Mouse (Mus musculus) gastrocnemius, adult 18-20 months (tissue): ENCODE results near the gene Rdh5. TPM values are rescaled to one million over a fixed set of nuclear protein-coding genes. Genes with fewer than 3 reads are reported as not detected.

Experiments used
- DNase-seq: peaks from one replicate; pipeline ENCODE4 v3.0.0; 2021; ENCODE audit warnings: low spot score
- total RNA-seq, 2 experiments: library from RNA; stranded (reverse); gene quantifications; 2 replicates each; pipeline ENCODE4 v1.2.3; 2021

Gene Rdh5
- total RNA-seq, 2 experiments from 2014 or later: 3.1 to 3.9 TPM

- no peak for DNase-seq
Measured at GRCm38 (mm10) chr10:128908778-128909448, 13.8 kb downstream of the Rdh5 start.

DNA sequence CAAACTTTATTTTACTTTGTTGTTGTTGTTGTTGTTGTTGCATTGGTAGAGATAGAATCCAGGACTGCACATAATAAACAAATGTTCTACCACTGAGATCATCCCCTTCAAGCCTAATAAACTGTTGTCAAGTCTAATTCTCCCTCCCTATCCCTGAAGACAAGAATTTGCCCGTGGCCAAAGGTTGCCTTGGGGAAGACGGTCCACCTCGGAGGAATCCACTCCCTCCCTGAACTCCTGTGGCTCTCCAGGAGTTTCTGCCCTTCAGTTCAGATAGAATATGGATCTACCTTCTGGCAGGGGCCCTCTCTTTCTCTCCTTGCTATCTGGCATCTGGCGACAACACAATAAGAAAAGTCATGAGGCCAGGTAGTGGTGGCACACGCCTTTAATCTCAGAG is 17.9 kb downstream of the Rdh5 start:
- no peak for DNase-seq

DNA sequence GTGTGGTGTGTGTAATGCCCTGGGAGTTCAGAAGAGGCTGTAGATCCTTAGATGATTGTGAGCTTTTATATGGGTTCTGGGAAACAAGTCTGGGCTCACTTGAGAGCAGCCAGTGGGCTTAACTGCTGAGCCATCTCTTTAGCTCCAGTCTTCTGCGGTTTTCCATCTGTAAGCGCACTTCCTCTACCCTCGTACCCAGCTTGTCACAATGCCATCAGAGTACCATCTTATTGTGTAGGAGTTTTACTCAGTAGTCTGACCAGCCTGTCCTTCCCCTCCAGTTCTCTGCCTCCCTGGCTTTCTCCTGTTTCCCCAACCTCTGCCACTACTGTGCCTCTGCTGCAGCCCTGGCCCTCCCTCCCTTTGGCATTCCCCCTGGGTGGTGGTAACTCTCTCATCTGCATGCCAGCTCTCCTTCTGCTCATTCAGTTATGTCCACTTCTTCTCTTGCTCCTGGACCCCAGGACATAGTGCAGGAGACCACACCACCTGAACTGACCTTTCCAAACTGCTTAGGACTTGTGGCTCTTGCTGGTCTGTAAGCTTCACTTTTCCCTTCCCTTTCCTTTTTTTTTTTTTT is 20.2 kb downstream of the Rdh5 start:
- DNase-seq: no peak

DNA sequence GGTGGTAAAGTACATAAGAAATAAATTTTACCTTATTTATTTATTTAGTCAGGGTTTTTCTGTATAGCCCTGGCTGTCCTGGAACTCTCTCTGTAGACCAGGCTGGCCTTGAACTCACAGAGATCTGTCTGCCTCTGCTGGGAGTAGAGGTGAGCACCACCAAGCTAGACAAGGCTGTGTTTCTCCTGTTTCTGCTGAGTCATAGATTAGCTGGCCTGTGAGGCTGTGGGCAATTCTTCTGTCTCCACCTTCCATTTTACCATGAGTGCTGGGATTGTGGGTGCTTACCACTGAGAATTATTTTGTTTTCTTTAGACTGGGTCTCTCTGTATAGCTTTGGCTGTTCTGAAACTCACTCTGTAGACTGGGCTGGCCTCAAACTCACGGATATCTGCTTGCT is 21.3 kb downstream of the Rdh5 start:
- DNase-seq: no peak

GRCm38 (mm10) chr10:128900698-128901097 is 22.0 kb downstream of the Rdh5 start, which contains the start of gene Cd63:
Gene Cd63 (plus strand): TSS chr10:128900989.
- DNase-seq: no peak

- no peak for DNase-seq
Measured at GRCm38 (mm10) chr10:128899759-128900490, 22.8 kb downstream of the Rdh5 start.

- no peak for DNase-seq
Measured at GRCm38 (mm10) chr10:128897501-128897900, 25.2 kb downstream of the Rdh5 start.

DNA sequence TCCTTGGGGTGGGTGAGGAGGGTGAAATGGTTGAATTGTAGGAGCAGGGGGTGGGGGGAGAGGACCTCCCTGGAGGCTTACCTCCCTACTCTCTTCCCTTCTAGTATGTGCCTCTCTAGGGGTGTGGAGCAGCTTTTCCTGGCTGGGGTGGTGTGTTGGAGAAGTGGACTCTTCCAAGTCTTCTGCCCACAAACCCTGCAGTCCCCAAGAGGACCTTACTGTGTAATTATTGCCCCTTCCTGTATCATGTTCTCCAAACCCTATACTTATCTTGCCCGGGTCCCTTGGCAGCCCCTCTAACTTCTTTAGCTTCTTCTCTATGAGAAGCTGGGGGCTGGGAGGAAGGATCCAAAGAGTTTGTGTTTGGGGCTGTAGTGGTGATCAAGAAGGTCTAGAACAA is 25.9 kb downstream of the Rdh5 start:
- no peak for DNase-seq

GRCm38 (mm10) chr10:128895952-128896693 is 26.6 kb downstream of the Rdh5 start:
- no peak for DNase-seq

DNA sequence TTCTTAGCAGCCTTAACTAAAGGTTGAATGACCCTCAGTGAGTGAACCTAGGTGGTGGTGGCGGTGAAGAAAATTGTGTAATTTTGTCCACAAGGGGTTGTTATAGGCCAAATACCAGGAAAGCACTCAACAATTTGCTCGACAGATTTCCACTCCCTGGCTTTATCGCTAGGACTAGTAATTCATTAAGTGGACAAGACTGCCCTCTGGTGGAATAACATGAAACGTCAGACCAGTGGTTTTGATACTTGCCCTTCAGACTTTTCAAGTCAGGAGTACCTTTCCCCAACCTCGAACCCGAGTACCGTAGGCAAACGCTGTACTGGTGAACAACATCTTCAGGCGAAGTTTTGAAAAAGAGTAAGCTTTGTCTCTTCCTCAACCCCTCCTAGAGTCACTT is 27.3 kb downstream of the Rdh5 start:
- peak; percentile 89 for DNase-seq

- DNase-seq: no peak
Measured at GRCm38 (mm10) chr10:128892246-128892645, 30.4 kb downstream of the Rdh5 start.

DNA sequence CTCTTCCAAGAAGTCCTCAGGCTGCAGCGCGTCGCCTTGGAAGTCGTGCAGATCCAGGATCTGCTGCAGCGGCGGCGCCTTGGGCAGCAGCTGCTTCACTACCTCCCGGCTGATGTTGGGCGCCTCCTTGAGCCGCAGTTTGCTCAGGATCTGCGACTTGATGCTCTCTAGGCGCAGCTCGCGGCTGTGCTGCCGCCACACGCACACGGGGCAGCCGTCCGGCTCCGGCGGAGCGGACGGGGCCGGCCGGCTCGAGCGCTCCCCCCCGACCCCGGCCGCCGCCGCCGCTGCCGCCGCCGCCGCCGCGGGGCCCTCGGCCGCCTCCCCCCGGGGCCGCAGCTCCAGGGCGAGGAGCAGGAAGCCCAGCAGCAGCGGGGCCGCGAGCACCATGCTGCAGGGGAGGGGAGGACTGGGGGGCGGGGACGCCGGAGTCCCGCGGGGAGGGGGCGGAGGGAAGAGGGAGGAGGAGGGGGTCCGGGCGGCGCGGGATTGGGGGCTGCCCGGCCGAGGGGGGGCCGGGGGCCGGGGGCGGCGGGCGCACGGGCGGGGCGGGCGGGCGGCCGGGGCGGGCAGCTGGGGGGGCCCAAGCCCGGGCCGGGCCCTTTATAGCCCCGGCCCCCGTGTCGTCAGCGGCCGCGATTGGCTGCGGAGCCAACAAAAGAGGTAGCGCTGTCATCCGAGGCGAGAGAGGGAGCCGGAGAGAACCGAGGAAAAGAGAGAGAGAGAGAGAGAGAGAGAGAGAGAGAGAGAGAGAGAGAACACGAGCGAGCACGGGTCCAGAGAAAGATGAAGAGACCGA is 31.2 kb downstream of the Rdh5 start, which contains the start of gene Gdf11:
Gene Gdf11, minus strand, starts transcription at position 423 of the 799 bp plus-strand sequence.
- DNase-seq: no peak

DNA sequence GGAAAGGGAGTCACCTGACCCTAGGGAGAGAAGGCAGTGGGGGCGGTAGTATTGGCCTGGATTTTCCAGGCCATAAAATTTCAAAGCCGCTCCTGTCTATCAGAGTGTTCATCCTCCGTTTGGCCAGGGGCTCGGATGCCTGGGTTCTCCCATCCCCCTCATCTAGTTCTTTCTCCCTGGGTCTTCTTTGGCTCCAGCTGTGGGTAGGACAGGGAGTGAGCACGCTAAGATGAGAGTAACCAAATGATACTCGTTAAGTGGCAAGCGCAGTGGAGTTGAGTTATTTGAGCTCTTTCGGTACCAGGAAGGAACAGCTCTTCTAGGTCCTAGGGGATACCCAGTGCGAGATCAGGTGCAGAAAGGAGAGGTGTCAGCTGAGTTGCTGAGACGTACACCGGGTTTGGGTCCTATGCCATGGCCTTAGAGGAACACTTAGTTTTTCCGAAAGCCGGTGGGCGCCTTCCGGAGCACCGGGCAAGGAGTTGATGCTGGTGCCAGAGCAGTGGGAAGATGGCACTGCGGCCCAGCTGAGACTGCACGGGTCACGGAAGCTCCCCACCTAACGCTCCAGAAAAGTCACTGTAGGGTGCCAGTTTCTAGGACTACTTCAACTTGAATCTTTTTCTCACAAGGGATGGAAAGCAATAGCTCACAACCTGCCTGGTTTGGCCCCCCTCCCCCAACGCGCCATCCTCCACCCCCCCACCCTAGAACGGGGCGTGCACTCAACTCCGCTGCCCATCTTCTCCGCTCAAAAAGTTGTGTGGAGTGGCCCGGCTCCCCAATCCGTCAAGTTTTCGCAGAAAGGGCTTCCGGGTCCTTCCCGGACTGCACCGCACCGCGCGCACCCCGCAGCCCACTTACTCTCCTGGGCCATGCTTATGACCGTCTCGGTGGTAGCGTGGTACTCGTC is 32.0 kb downstream of the Rdh5 start:
- DNase-seq: no peak

GRCm38 (mm10) chr10:128889846-128890245 is 32.8 kb downstream of the Rdh5 start:
- no peak for DNase-seq

DNA sequence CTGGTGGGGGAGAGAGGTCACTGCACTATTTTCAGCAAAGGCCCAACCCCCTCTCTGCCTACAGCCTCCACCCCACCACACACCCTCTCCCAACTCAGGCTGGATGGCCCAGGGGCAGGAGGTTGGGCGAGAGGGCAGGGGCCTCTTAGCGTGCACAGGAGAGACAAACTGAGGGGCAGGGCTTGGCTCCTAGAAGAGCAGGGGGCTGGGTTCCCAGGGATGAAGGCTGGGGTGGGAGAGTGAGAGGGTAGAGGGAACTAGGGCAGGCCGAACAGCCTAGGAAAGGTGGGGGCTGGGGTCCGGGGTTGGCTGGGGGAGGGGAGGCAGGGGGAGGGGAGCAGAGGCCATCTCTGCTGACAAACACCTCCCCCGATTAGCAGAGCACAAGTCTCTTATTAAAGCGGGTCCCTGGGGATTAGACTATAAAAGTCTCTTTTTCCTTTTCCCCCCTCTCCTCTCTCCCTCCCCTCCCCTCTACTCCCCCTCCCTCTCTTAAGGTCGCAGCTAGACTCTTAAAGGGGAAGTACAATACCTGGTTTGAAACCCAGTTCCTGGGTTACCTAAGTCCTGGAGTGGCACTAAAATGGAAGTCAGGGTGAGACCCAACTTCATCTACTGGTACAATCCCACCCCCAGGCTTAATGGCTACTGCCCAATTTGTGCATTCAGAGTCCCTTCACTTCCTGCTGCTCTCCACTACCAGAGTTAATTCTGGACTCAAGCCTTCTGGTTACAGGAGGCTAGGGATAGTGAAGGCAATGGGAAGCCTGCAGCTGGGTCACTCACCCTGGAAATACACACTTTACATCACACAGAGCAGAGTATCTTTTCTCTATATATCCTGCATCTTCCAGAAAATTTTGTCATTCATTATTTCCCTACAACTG is 33.5 kb downstream of the Rdh5 start:
- no peak for DNase-seq

GRCm38 (mm10) chr10:128882067-128882466 is 40.6 kb downstream of the Rdh5 start:
- no peak for DNase-seq

GRCm38 (mm10) chr10:128878811-128879210 is 43.9 kb downstream of the Rdh5 start:
- no peak for DNase-seq

- DNase-seq: no peak
Measured at GRCm38 (mm10) chr10:128878291-128878690, 44.4 kb downstream of the Rdh5 start.

- DNase-seq: no peak
Measured at GRCm38 (mm10) chr10:128870341-128870740, 52.3 kb downstream of the Rdh5 start.
